Mouse (Mus musculus) left cerebral cortex, postnatal 36 days (tissue): Measurements from ENCODE around the gene Pram1. TPM values are rescaled to one million over a fixed set of nuclear protein-coding genes. Genes with fewer than 3 reads are reported as not detected.
"Not testable (repeated sequence)": the region's sequence is repeated elsewhere in the genome, so short reads cannot be mapped to it uniquely, and the experiment has no call there.

ENCODE experiments used
- DNase-seq, 2 experiments: peaks; one replicate each; pipeline ENCODE4 v3.0.0; 2021 to 2022; ENCODE audit warnings: low spot score in 2 of 2, mixed read lengths in 1 of 2
- intact Hi-C: fragments of 180-260 bp; cut with DNase I; formaldehyde crosslinking; loops from one replicate; pipeline ENCODE4 v1.15.1; 2025
- total RNA-seq, 2 experiments: library from RNA; stranded (reverse); gene quantifications; 2 replicates each; pipeline ENCODE4 v1.2.3; 2021

Gene Pram1
- under 1 TPM in 1 of 2 experiments, not detected in 1; 0.68 TPM for total RNA-seq

- intact Hi-C loops: no loop called here
These were observed at the start of gene Pram1 for GRCm38 (mm10) chr17:33637516-33638276. Gene Pram1 (plus strand): TSS chr17:33638056.

GRCm38 (mm10) chr17:33597271-33597670 lies 40.6 kb upstream of the Pram1 start:
- no peak for DNase-seq
- intact Hi-C loops: no loop called here

More at GRCm38 (mm10) chr17:33637516-33638276, at the start of gene Pram1:
- DNase-seq: no peak

GRCm38 (mm10) chr17:33598506-33598905 lies 39.4 kb upstream of the Pram1 start:
- intact Hi-C loops: no loop called here
- no peak for DNase-seq

GRCm38 (mm10) chr17:33599836-33600475 lies 37.9 kb upstream of the Pram1 start:
- intact Hi-C loops: no loop called here
- no peak for DNase-seq

- intact Hi-C loops: no loop called here
- DNase-seq: no peak
These were observed 37.0 kb upstream of the Pram1 start for GRCm38 (mm10) chr17:33600831-33601230.

GRCm38 (mm10) chr17:33601947-33602346 lies 35.9 kb upstream of the Pram1 start:
- DNase-seq: no peak
- intact Hi-C loops: no loop called here

GRCm38 (mm10) chr17:33607273-33607672 lies 30.6 kb upstream of the Pram1 start:
- intact Hi-C loops: no loop called here
- DNase-seq: no peak

GRCm38 (mm10) chr17:33610548-33610947 lies 27.3 kb upstream of the Pram1 start:
- no peak for DNase-seq

GRCm38 (mm10) chr17:33613726-33614125 lies 24.1 kb upstream of the Pram1 start:
- intact Hi-C loops, DNase-seq: not testable (repeated sequence)

More at GRCm38 (mm10) chr17:33610548-33610947, 27.3 kb upstream of the Pram1 start:
- intact Hi-C loops: no loop called here

GRCm38 (mm10) chr17:33627281-33627680 lies 10.6 kb upstream of the Pram1 start:
- intact Hi-C loops: no loop called here
- no peak for DNase-seq

GRCm38 (mm10) chr17:33628621-33629486 lies 9.0 kb upstream of the Pram1 start, which contains the start of gene Zfp414:
Gene Zfp414 (plus strand): TSS chr17:33629090.
- peak; percentile 89 to 90 for DNase-seq
- intact Hi-C loops: no loop called here

- intact Hi-C loops: no loop called here
- no peak for DNase-seq
These were observed 8.2 kb upstream of the Pram1 start for GRCm38 (mm10) chr17:33629487-33630125.

GRCm38 (mm10) chr17:33630171-33630895 lies 7.5 kb upstream of the Pram1 start:
- no peak for DNase-seq
- intact Hi-C loops: no loop called here

- intact Hi-C loops: no loop called here
- DNase-seq: no peak
These were observed 6.6 kb upstream of the Pram1 start for GRCm38 (mm10) chr17:33631236-33631635.

- intact Hi-C loops: no loop called here
- no peak for DNase-seq
These were observed 6.1 kb upstream of the Pram1 start for GRCm38 (mm10) chr17:33631796-33632195.

- peak in 1 of 2 experiments; percentile 24 for DNase-seq
- intact Hi-C loops: no loop called here
These were observed 818 bp upstream of the Pram1 start for GRCm38 (mm10) chr17:33637038-33637437.

- intact Hi-C loops: no loop called here
- no peak for DNase-seq
These were observed 1.9 kb downstream of the Pram1 start for GRCm38 (mm10) chr17:33639743-33640142.

GRCm38 (mm10) chr17:33644068-33644467 lies 6.2 kb downstream of the Pram1 start:
- intact Hi-C loops: no loop called here
- DNase-seq: no peak

GRCm38 (mm10) chr17:33645073-33645472 lies 7.2 kb downstream of the Pram1 start:
- no peak for DNase-seq
- intact Hi-C loops: no loop called here
